Comparison of ENCODE assay signal across 8 mouse cellular contexts in genomic region chr17:26972703-26973574, GRCm38 (mm10). TPM values are rescaled to one million over a fixed set of nuclear protein-coding genes. Genes with fewer than 3 reads are reported as not detected.
DNase-seq lines count a peak whose midpoint lies in the region; ATAC-seq and TF ChIP-seq lines count a peak whose summit lies in the region.

Gene Zbtb9, plus strand, starts transcription at chr17:26973167.

- H3K9ac ChIP-seq in ES-Bruce4 (ENCODE audit: low read depth, poor library complexity, severe bottlenecking) = peak within 1 kb of the TSS; percentile 61
- H3K9ac ChIP-seq in forebrain, embryonic 13.5 days = peak within 1 kb of the TSS; percentile 86
- H3K9ac ChIP-seq in liver, postnatal 0 days (replicated peaks) = peak within 1 kb of the TSS; percentile 87
- H3K9ac ChIP-seq in neural tube, embryonic 14.5 days (replicated peaks; ENCODE audit: low read depth, low read length) = peak within 1 kb of the TSS; percentile 71

- ATAC-seq in cerebellum, adult (ENCODE audit: insufficient number of reproducible peaks, low FRiP score, low TSS enrichment) = peak; percentile 98
- peak; percentile 99 for ATAC-seq in forebrain, embryonic 13.5 days
- peak; percentile 100 for ATAC-seq in liver, postnatal 0 days
- peak; percentile 99 for ATAC-seq in neural tube, embryonic 14.5 days (ENCODE audit: low read depth)

- WGBS in forebrain, embryonic 13.5 days = under 1% methylated on average over 75 of the region's 75 CpGs
- WGBS in large intestine, adult 2 months = under 1% methylated on average over 75 of the region's 75 CpGs
- under 1% methylated on average over 63 of the region's 75 CpGs for WGBS in liver, postnatal 0 days (ENCODE audit: insufficient replicate concordance)
- under 1% methylated on average over 74 of the region's 75 CpGs for WGBS in neural tube, embryonic 14.5 days

- peaks cover 17% of the 10 kb centered on the region for H3K36me3 ChIP-seq in ES-Bruce4 (ENCODE audit: control insufficient read depth, insufficient read depth, low read length, poor library complexity, severe bottlenecking)
- peaks cover 66% of the 10 kb centered on the region for H3K36me3 ChIP-seq in forebrain, embryonic 13.5 days (ENCODE audit: poor library complexity, severe bottlenecking)
- H3K36me3 ChIP-seq in liver, postnatal 0 days (replicated peaks; ENCODE audit: insufficient read depth, low read length) = peaks cover 13% of the 10 kb centered on the region
- peaks cover 37% of the 10 kb centered on the region for H3K36me3 ChIP-seq in neural tube, embryonic 14.5 days (ENCODE audit: control insufficient read depth, insufficient read depth, low read length)

- no peak within 1 kb of the TSS for H3K27ac ChIP-seq in ES-Bruce4 (ENCODE audit: insufficient read depth, low read length)
- H3K27ac ChIP-seq in forebrain, embryonic 13.5 days = peak within 1 kb of the TSS; percentile 84
- H3K27ac ChIP-seq in liver, postnatal 0 days (ENCODE audit: low read depth) = peak within 1 kb of the TSS; percentile 89
- peak within 1 kb of the TSS; percentile 77 for H3K27ac ChIP-seq in neural tube, embryonic 14.5 days (ENCODE audit: low read depth, low read length)

- peak; percentile 97 for TF ChIP-seq POLR2A in ES-Bruce4 (IDR thresholded peaks at IDR 0.05; ENCODE audit: insufficient read depth, low read length)

- H3K4me1 ChIP-seq in ES-Bruce4 (ENCODE audit: control insufficient read depth, insufficient read depth, low read length) = no peaks in the 10 kb centered on the region
- H3K4me1 ChIP-seq in forebrain, embryonic 13.5 days = peaks cover 50% of the 10 kb centered on the region
- peaks cover 18% of the 10 kb centered on the region for H3K4me1 ChIP-seq in liver, postnatal 0 days (ENCODE audit: insufficient read depth)
- H3K4me1 ChIP-seq in neural tube, embryonic 14.5 days (ENCODE audit: control insufficient read depth, insufficient read depth, low read length) = peaks cover 20% of the 10 kb centered on the region

- no peak for TF ChIP-seq CTCF in ES-Bruce4 (IDR thresholded peaks at IDR 0.05; ENCODE audit: low read depth, low read length)
- TF ChIP-seq CTCF in liver, postnatal 0 days (IDR thresholded peaks at IDR 0.05; ENCODE audit: low read depth) = no peak

- intact Hi-C loops in heart, postnatal 10 days (cut with DNase I) = no loop called here

- peak within 1 kb of the TSS; percentile 85 for H3K4me3 ChIP-seq in ES-Bruce4 (ENCODE audit: low read depth, low read length)
- H3K4me3 ChIP-seq in forebrain, embryonic 13.5 days = peak within 1 kb of the TSS; percentile 85
- H3K4me3 ChIP-seq in liver, postnatal 0 days (ENCODE audit: low read depth, low read length) = peak within 1 kb of the TSS; percentile 82
- peak within 1 kb of the TSS; percentile 72 for H3K4me3 ChIP-seq in neural tube, embryonic 14.5 days (ENCODE audit: low read depth, low read length)

- no peaks in the 10 kb centered on the region for H3K27me3 ChIP-seq in ES-Bruce4 (ENCODE audit: control insufficient read depth, insufficient read depth, low read length, poor library complexity, severe bottlenecking)
- no peaks in the 10 kb centered on the region for H3K27me3 ChIP-seq in forebrain, embryonic 13.5 days
- H3K27me3 ChIP-seq in liver, postnatal 0 days (ENCODE audit: insufficient read depth, low read length) = no peaks in the 10 kb centered on the region
- H3K27me3 ChIP-seq in neural tube, embryonic 14.5 days (ENCODE audit: control insufficient read depth, insufficient read depth, low read length) = no peaks in the 10 kb centered on the region

- H3K9me3 ChIP-seq in ES-Bruce4 (replicated peaks; ENCODE audit: control insufficient read depth, insufficient read depth, low read length, poor library complexity, severe bottlenecking) = no peaks in the 10 kb centered on the region
- H3K9me3 ChIP-seq in forebrain, embryonic 13.5 days (replicated peaks) = no peaks in the 10 kb centered on the region
- H3K9me3 ChIP-seq in liver, postnatal 0 days (ENCODE audit: low read length) = no peaks in the 10 kb centered on the region
- no peaks in the 10 kb centered on the region for H3K9me3 ChIP-seq in neural tube, embryonic 14.5 days (ENCODE audit: control insufficient read depth, low read length)

- H3K4me2 ChIP-seq in forebrain, embryonic 13.5 days = peak within 1 kb of the TSS; percentile 98
- H3K4me2 ChIP-seq in liver, postnatal 0 days (ENCODE audit: low read depth, low read length) = peak within 1 kb of the TSS; percentile 100
- peak within 1 kb of the TSS; percentile 98 for H3K4me2 ChIP-seq in neural tube, embryonic 14.5 days (ENCODE audit: low read depth, low read length)

- TF ChIP-seq EP300 in ES-Bruce4 (IDR thresholded peaks at IDR 0.05; ENCODE audit: insufficient read depth, low read depth, low read length) = no peak
- no peak for TF ChIP-seq EP300 in liver, postnatal 0 days (IDR thresholded peaks at IDR 0.05; ENCODE audit: low read depth)

- peak; percentile 96 to 97 for DNase-seq in heart, postnatal 10 days
- peak; percentile 80 for DNase-seq in large intestine, adult 2 months (ENCODE audit: low read depth, low spot score)
- peak; percentile 97 for DNase-seq in liver, postnatal 0 days
- DNase-seq in testis, postnatal 10 days (ENCODE audit: low spot score) = peak; percentile 96

RNA-seq across cellular contexts. Expression of gene Zbtb9, which starts in this region (rescaled TPM):
- 11.0 and 12.4 TPM in 2 replicates for polyA plus RNA-seq in ES-Bruce4 (2011; ENCODE audit: insufficient read depth, insufficient read length, low read depth, missing spikeins)
- polyA plus RNA-seq in forebrain, embryonic 13.5 days (2015; fragmentation: Nextera tagmentation; extraction: Ambion mirVana) = 17.4 and 17.7 TPM in 2 replicates
- total RNA-seq in heart, postnatal 10 days (2021) = 1 to 10 TPM; 2.7 to 4.9 TPM
- polyA plus RNA-seq in large intestine, adult 2 months (2012; rRNA removed) = 8.3 and 11.3 TPM in 2 replicates
- polyA plus RNA-seq in liver, postnatal 0 days (2015; fragmentation: Nextera tagmentation; extraction: Ambion mirVana) = 3.3 and 4.4 TPM in 2 replicates
- 10.8 and 11.4 TPM in 2 replicates for polyA plus RNA-seq in neural tube, embryonic 14.5 days (2014; fragmentation: Nextera tagmentation; extraction: Ambion mirVana)
